Mouse (Mus musculus) adrenal gland, adult 18-20 months (tissue): ENCODE measurements around the gene Smyd1. TPM values are rescaled to one million over a fixed set of nuclear protein-coding genes. Genes with fewer than 3 reads are reported as not detected.
"Not testable (repeated sequence)": the region's sequence is repeated elsewhere in the genome, so short reads cannot be mapped to it uniquely, and the experiment has no call there.

Experiments
- DNase-seq, 2 experiments: peaks; one replicate each; pipeline ENCODE4 v3.0.0; 2021 to 2022; ENCODE audit warnings: low spot score in 2 of 2
- total RNA-seq, 2 experiments: library from RNA; stranded (reverse); gene quantifications; 1 replicate in 1 of 2; 2 replicates in 1 of 2; pipeline ENCODE4 v1.2.3; 2021

Gene Smyd1
- total RNA-seq, 2 experiments from 2014 or later: 0.27 to 0.90 TPM

DNA sequence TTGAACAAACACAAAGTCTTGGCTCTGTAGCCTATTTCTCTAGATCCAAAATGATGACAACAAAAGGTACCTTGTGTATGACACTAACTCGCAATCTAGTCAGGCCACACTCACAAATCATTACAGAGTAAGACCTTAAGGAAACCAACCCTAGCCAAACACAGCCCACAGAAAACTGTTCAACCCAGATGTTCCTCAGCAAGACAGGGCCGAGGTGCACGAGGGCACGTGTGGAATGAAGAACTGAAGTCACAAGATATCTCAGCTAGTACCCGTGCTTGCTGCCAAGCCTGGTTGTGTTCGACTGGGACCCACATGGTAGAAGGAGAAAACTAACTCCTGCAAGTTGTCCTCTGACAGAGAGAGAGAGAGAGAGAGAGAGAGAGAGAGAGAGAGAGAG, 7.8 kb upstream of the Smyd1 start:
- DNase-seq: no peak

DNA sequence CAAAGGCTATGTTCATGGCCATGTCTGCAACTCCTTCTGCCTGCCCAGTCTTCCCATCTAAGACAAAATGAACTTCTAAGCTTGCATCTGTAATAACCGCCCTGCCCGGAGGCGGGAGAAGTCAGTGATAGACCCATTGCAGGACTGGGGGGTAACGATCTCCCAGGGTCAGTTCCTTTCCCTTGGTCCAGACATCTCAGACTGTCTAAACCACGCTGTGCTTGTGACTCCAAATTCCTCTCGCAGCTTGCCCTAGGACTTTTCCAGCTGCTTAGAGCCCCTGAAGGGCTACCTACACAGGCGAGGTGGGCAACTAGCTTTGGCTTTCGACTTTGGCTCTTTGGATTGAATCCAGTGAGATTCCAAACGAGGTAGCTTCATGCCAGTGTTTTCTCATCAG, 2.8 kb upstream of the Smyd1 start:
- no peak for DNase-seq

DNA sequence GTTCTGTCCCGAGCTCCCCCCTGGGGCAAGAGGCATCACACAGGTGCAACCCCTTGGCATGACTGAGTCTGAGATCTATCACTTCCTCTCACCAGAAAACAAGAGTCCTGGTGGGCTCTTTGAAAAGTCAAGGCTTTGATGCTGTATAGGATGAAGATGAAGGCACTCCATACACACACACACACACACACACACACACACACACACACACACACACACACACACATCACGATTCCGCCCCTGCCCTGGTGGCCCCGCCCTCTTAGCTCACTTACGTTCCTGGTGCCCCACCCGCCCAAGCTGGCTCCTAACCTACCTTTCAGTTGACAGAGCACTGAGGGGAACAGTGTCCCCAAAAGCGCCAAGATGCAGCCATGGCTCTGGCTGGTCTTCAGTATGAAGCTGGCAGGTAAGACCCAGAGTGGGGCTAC, 473 bp upstream of the Smyd1 start, which contains the start of gene Cd8b1:
Cd8b1 (plus strand) TSS at position 298 of the 431 bp plus-strand sequence.
- no peak for DNase-seq

DNA sequence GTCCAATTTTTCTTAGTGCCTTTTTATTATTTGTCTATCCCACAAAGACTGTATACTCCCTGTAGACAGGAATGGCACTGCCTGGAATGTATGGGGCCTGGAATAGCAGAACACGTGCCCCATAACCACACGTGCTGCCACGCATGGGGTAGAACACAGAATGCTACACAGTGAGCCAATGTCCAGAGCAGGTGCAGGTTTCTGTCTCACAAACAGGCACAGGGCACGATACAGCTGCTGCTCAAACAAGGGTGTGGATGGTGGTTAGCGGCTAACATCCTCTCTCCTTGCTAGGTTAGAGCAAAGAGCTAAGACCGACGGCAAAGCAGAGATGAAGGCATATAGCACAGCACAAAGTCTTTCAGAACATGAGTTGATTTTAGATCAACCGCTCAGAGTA, 14.5 kb downstream of the Smyd1 start:
- no peak for DNase-seq

DNA sequence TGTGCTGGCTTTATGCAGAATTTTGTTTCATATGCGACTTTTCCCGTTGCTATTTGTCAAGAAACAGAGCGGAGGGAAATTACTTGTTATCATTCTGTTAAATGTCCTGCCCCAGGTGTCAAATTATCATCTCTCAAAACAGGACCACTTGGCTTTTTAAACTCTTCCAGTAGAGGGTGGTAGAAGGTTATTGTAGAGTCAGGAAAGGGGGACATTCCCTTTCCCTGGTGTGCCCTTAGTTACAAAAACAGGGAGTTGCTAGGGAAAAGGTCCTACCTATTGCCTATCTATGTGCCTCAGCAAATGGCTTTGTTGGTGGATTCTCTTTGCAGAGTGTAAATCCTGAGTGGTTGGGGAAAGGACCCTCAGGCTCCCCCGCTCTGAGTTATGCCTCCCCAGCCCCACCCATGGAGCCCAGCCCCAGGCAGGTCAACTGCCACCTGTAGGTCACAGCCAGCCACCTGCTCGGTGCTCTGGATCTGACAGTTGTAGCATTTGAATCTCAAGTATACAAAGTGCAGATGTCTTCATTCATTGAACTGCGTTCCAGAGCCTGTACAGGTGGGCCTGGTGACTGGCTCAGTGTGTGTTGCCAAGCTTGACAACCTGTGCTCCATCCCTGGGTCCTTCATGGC, 19.8 kb downstream of the Smyd1 start:
- no peak for DNase-seq

DNA sequence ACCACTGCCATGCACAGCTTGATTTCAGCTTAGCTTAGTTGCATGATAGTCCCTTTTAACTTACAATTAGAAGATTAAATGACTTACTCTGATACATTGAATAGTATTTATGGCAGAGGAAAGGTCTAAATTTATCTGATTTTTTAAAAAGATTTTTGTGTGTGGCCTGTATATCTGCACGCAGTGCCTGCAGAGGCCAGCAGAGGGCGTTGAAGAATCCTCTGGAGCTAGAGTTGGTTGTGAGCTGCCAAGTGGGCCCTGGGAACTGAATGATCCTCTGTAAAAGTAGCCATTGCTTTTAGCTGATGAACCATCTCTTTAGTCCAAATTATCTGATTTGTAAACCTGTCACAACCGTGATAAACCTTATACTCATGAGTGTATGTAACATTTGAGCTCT, 23.3 kb downstream of the Smyd1 start:
- no peak for DNase-seq

DNA sequence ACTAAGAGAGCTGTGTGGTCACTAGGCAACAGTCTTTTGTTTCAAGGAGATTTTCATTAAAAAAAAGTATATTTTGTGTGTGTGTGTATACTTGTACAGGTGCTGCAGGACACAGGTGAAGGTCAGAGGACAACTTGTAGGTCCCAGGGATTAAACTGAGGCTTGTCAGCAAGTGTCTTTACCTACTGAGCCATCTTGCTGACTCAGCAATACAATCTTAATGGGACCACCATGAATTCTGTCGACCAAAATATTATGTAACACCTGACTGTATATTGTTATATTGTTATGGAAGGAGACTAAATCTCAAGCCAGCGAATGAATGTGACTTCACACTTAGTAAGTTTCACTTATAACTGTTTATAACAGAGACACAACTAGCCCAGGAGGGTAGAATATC, 24.0 kb downstream of the Smyd1 start:
- DNase-seq: no peak

DNA sequence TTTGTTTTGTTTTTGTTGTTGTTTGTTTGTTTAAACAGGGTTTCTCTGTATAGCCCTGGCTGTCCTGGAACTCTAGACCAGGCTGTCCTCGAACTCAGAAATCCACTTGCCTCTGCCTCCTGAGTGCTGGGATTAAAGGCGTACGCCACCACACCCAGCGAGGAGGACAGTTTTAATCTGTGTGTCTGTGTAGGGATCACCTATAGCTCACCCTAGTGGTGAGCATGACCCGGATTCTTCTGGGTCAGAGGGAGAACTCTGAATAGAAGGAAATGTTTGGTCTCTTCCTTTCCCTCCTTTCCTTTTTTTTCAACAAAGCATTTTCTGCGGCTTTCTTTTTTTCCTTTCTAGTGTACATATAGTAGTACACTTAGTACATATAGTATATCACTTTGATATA, 26.7 kb downstream of the Smyd1 start:
- no peak for DNase-seq

DNA sequence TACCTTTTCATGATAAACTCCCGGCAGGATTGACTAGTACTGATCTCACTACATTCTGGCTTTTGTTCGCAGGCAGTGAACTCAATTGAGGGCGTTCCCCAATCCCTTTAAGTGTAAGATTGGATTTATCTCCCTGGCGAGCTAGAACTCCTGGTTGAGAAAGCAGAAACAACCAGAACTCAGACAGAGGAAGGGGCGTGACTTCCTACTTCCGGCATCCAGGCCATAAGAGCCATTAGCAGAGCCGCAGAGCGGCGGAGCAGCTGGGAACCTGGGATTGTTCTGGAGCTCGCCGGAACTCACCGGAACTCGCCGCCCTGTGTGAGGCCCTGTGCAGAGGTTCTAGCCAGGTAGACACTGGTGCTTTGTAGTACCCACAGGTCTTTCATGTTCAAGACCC, 28.5 kb downstream of the Smyd1 start:
- DNase-seq: no peak

DNA sequence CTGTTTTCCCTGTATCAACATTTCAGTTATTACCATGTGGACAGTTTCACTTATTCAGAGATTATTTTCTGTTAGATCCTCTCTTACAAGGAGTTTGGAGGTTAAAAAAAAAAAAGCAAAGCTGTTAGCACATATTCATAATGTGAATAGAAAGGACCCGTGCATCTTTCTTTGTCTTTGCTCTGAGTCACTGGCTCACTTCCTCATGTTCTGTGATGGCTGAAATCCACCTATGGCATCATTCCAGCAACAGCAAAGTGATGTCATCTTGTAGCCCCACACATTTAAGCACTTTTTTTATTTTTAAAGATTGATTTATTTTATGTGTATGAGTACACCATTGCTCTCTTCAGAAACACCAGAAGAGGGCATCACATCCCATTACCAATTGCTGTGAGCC, 42.6 kb downstream of the Smyd1 start:
- DNase-seq: no peak

DNA sequence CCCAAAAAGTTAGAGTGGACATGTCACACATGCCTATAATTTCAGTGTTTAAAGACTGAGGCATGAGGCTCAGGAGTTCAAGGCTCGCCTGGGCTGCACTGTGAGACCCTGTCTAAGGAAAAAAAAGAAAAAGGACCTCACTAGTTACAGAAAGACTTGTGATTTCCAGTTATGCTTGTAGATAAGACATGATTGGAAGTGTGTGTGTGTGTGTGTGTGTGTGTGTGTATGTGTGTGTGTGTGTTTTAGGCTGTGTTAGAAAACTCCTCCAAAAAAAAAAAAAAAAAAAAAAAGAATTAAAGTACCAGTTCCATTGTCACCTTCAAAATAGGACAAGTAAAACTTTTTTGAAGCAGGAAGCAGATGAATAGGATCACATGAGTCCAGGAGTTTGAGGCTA, 47.4 kb downstream of the Smyd1 start:
- no peak for DNase-seq

DNA sequence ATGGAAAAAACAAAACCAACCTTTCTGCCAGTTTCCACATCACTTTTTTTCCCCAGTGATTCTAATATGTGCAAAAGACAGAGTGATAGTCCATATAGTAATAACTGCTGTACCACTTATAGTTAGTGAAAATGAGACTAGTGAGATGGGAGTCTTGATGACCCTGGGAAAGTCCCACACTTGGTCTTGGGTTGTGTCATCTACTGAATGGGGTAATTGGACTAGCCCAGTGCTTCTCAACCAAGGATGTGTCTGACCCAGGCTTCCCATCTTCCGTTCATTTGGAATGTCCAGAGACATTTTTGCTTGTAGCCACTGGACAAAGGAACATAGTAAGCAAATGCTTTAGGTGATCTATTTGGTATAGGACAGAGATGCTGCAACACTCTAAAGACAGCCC, 48.3 kb downstream of the Smyd1 start:
- no peak for DNase-seq

DNA sequence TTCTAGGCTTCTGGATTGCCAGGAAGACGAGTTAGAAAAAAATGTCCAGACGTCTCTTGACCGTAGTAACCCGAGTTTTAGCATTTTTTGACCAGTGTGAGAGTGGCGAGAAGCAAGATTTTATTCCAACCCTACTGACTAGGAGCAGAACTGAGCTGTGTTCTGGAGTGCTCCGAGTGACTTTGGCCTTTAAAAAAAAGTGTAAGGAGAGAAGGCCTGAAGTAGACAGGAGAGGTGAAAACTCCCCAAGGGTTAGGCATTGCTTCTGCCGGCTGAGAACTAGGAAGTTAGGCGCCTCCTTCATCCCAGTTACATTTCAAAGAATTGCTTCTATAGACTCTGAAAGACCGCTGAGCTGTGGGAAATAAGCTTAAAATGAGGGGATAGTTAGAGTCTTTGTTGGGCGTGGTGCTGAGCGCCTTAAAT, 49.7 kb downstream of the Smyd1 start:
- no peak for DNase-seq

DNA sequence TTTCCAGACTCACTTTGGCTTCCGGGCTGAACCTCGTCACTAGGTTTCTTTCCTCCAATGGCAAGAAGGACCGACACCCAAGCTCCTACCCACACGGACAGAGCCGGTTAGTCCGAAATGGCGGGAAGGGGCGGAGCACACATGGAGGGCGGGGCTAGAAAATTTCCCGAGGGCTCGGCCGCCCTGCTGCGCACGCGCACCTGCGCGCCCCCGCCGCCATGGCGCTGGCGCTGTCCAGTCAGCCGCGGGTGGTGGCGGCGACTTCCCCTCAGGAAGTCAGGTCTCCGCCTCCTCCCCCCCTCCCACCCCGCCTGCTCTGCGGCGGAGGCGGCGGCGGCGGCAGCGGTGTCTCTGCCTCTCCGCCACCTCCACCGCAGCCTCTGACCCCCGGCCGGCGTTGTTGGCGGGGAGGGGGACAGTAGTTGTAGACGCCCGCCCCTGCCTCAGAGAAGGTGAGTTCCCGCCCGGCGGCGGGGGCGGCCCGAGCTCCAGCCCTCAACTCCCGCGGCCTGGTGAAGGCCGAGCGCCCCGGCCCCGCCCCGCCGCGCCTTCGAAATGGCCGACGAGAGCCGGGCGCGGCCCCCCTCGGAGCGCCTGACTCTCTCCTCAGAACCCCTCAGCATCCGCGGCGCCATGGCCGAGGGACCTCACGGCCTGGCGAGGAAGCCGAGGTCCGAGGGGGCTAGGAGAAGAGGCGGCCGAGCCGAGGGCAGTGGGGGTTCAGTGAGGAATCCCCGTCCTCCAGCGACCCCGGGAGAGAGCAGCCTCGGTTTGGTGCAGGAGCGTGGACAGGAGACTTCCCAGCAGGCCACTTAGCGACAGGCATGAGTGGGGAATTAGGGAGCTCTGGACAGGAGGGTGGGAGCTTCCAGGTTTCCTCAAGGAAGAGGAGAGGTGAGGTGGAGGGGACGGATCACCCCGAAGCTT, 50.4 kb downstream of the Smyd1 start, which contains the start of gene Krcc1:
Krcc1 (plus strand) TSS at position 289 of the 927 bp plus-strand sequence.
- peak; percentile 97 for DNase-seq

DNA sequence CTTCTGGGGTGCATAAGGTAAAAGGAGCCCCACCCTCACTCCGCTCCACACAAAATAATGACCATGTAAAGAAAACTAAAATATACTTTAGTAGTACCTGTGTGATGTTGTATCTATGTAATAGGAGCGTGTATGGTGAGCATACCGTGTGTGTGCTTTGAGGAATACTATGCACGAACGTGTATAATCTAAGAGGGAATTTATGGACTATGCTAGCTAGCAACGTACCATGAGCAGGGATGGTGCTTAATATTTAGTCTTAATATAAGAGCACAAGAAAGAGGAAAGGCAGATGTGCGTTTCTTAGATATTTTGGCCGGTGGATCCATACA, 51.0 kb downstream of the Smyd1 start:
- DNase-seq: no peak

DNA sequence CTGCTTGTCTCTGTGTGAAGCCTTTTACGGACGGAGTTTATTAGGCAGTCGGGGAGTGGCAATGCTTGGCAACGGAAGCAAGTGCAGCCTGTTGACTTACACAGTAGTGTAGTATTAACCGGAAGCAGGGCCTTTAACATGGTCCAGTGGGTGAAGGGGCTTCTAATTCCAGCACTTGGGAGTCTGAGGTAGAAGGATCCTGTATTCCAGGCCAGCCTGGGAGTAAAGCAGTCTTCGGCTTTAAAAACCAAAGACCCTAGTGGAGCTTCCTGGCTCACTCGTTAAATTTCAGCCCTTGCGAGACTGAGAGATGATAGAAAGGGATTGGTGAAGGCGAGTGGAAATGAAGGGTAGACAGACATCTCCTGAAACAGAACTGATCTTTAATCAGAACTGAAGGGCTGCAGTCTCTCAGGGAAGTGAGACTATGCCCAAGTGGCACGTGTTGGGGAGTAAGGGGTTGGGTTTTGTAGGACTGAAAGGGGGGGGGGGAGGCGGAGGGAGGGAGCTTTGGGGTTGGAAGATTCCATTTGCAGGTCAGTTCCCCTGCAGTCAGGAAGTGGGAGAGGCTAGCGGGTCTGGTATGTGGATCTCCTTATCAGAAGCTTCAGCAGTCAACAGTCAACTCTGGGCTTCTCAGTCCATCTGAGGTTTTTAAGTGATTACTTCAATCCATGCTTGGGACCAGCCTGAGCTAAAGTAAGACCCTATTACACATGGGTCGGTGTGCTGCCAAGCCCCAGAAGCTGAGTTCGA, 51.6 kb downstream of the Smyd1 start:
- DNase-seq: peak; percentile 25

DNA sequence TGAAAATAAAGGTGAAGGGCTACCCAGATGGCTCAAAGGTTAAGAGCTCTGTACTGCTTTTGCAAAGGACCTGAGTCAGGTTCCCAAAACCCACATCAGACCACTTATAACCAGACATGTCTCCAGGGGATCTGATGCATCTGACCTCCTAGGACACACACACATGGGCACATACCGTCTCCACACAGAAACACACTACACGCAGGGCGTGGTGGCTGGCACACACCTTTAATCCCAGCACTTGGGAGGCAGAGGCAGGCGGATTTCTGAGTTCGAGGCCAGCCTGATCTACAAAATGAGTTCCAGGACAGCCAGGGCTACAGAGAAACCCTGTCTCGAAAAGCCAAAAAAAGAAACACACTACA, 52.4 kb downstream of the Smyd1 start:
- not testable (repeated sequence) for DNase-seq

DNA sequence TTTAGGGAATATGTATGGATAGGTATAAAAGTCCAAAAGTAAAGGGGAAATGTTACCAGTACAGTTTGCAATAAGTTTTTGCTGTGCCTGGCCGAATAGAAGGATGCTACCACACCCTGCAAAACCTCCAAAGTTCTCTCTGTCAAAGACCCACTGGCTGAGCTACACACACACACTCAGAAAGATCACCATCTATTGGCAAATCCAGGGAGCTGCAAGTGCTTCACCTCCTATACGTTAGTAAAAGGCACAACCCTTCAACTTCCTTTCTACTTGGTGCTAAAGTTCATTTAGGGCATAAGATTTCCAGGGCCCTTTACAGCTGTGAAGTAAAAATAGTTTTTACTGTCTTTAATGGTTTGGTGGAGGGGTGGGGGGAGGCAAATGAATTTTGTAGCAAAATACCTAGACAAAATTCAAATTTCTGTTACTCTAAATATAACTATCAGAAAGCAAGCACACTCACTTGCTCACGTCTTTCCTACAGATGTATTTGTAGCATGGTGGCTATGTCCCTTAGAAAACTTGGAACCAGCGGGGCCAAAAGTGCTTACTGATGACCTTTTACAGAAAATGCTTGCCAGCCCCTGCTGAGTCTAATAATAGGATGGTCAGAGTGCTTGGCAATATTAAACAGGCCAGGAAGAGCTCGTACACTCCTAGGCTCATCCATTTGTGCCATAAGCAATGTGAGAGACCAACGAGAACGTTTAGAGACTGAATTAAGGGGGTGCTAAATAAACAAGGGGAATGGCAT, 52.9 kb downstream of the Smyd1 start:
- no peak for DNase-seq

DNA sequence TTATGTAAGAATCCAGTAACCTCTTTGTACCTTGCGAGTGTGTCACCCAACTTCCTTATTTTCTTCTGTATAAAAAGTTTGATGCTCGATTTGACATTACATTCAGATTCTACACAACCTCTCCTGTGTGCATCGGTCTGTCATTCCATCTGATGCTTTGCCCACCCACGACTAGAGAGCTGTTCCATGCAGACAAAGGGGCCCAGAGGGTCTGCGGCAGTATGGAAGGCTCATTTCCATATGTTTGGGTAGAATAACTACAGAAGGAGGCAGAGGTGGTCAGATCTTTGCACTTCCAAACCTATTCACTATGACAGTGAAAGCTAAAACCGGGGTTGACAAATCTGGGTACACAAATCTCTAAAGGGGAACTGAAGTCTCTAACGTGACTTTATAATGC, 54.4 kb downstream of the Smyd1 start:
- not testable (repeated sequence) for DNase-seq

DNA sequence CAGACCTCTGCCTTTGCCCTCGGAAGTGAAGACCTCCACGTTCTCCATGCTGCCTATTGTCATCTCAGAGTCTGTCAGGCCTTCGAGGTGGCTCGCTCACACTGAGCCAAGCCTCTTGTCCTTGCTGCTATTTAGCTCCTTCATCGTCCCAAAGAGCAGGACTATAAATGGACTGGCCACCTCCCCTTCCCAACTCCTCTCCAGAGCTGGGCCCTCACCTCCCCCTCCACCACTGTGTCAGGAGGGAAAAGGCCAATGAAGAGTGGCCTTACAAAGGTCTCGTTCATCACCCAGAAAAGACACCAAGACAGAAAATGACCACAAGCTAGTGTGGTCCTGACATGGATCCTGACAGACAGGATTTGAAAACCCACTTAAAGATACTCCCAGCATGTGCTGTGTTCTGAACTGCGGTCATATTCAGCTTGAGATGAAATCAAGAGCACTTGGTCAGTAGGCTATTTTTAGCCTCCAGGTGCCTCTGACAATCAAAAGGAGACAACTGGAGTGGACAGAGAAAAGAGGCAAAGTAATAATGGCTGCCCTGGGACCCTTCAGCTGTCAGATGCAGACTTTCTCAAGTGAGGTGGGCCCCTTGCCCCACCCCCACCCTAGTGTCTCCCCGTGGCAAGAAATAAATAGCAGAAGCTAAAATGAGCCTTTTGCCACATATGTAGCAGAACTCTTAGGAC, 59.7 kb downstream of the Smyd1 start:
- DNase-seq: no peak
